15 mouse cellular contexts compared by ENCODE assay signal in genomic region chr1:161750471-161751041, GRCm38 (mm10). TPM values are rescaled to one million over a fixed set of nuclear protein-coding genes. Genes with fewer than 3 reads are reported as not detected.
DNase-seq lines count a peak whose midpoint lies in the region; ATAC-seq and TF ChIP-seq lines count a peak whose summit lies in the region.
"Had no signal": no experiment of that assay in that cellular context is flagged by ENCODE, and none has a peak within 500 bp of the region (broad histone marks: within the 10 kb centered on the region; RNA-seq: fewer than 3 reads in every experiment).

No protein-coding gene starts in this region.

- 0 out of 2 replicates have a peak, but pooled peaks have one; percentile 22 for ATAC-seq in embryonic facial prominence, embryonic 14.5 days (ENCODE audit: low read depth)
- peak; percentile 63 for ATAC-seq in liver, embryonic 12.5 days

- TF ChIP-seq CTCF in thymus, adult 2 months (IDR thresholded peaks at IDR 0.05; ENCODE audit: borderline replicate concordance, control insufficient read depth, extremely low read depth, insufficient read depth, low read length, poor library complexity): no peak

- no peak overlapping the region for H3K9ac ChIP-seq in embryonic facial prominence, embryonic 14.5 days (ENCODE audit: low read depth, low read length)
- H3K9ac ChIP-seq in liver, embryonic 12.5 days: peak overlapping the region; percentile 20; the same call in 1 of the 2 replicates
- H3K9ac ChIP-seq: hindbrain, embryonic 13.5 days; limb, embryonic 13.5 days had no signal

- no peaks in the 10 kb centered on the region for H3K27me3 ChIP-seq in embryonic facial prominence, embryonic 14.5 days (replicated peaks; ENCODE audit: control insufficient read depth, insufficient read depth, low read length)
- H3K27me3 ChIP-seq in embryonic facial prominence, embryonic 10.5 days (replicated peaks; ENCODE audit: low read depth, poor library complexity, severe bottlenecking): no peaks in the 10 kb centered on the region
- peaks cover 23% of the 10 kb centered on the region for H3K27me3 ChIP-seq in liver, embryonic 12.5 days (replicated peaks)
- H3K27me3 ChIP-seq in thymus, adult 2 months (ENCODE audit: control insufficient read depth, insufficient read depth, low read length): no peaks in the 10 kb centered on the region
- H3K27me3 ChIP-seq: hindbrain, embryonic 13.5 days had no signal

- H3K4me2 ChIP-seq in embryonic facial prominence, embryonic 14.5 days (ENCODE audit: low read depth, low read length): no peak overlapping the region
- H3K4me2 ChIP-seq in liver, embryonic 12.5 days: peak overlapping the region; percentile 64
- H3K4me2 ChIP-seq: hindbrain, embryonic 13.5 days; limb, embryonic 13.5 days had no signal

- TF ChIP-seq POLR2A in thymus, adult 2 months (IDR thresholded peaks at IDR 0.05; ENCODE audit: control insufficient read depth, extremely low read depth, insufficient read depth, low read length, poor library complexity): no peak

- no peak overlapping the region for H3K4me3 ChIP-seq in embryonic facial prominence, embryonic 14.5 days (ENCODE audit: low read depth, low read length)
- H3K4me3 ChIP-seq in embryonic facial prominence, embryonic 10.5 days: no peak overlapping the region
- no peak overlapping the region for H3K4me3 ChIP-seq in liver, embryonic 12.5 days
- no peak overlapping the region for H3K4me3 ChIP-seq in thymus, adult 2 months (ENCODE audit: control insufficient read depth, insufficient read depth, low read length)
- H3K4me3 ChIP-seq: forebrain, embryonic 10.5 days; hindbrain, embryonic 13.5 days; limb, embryonic 13.5 days had no signal

- H3K27ac ChIP-seq in embryonic facial prominence, embryonic 14.5 days (replicated peaks; ENCODE audit: low read depth, low read length): no peak overlapping the region
- no peak overlapping the region for H3K27ac ChIP-seq in embryonic facial prominence, embryonic 10.5 days (replicated peaks)
- peak overlapping the region; percentile 83 for H3K27ac ChIP-seq in liver, embryonic 12.5 days
- no peak overlapping the region for H3K27ac ChIP-seq in thymus, adult 2 months (ENCODE audit: control insufficient read depth, insufficient read depth, low read length)
- H3K27ac ChIP-seq: forebrain, embryonic 10.5 days; hindbrain, embryonic 13.5 days; limb, embryonic 13.5 days; macrophage had no signal

- H3K4me1 ChIP-seq in embryonic facial prominence, embryonic 14.5 days (ENCODE audit: control insufficient read depth, insufficient read depth, low read length): no peaks in the 10 kb centered on the region
- peaks cover 6% of the 10 kb centered on the region; the same call in 1 of the 2 replicates for H3K4me1 ChIP-seq in embryonic facial prominence, embryonic 10.5 days
- peaks cover 42% of the 10 kb centered on the region for H3K4me1 ChIP-seq in liver, embryonic 12.5 days
- peaks cover 6% of the 10 kb centered on the region; the same call in 1 of the 2 replicates for H3K4me1 ChIP-seq in thymus, adult 2 months (replicated peaks; ENCODE audit: control insufficient read depth, insufficient read depth, low read length)
- H3K4me1 ChIP-seq: hindbrain, embryonic 13.5 days; limb, embryonic 13.5 days had no signal

- 77% methylated on average over 8 of the region's 8 CpGs for WGBS in embryonic facial prominence, embryonic 14.5 days
- WGBS in embryonic facial prominence, embryonic 10.5 days: 78% methylated on average over 8 of the region's 8 CpGs
- 49% methylated on average over 8 of the region's 8 CpGs for WGBS in liver, embryonic 12.5 days (ENCODE audit: insufficient replicate concordance)
- 70% methylated on average over 8 of the region's 8 CpGs for WGBS in thymus, adult 2 months

- no peaks in the 10 kb centered on the region for H3K36me3 ChIP-seq in embryonic facial prominence, embryonic 14.5 days (ENCODE audit: control insufficient read depth, insufficient read depth, low read length)
- no peaks in the 10 kb centered on the region for H3K36me3 ChIP-seq in embryonic facial prominence, embryonic 10.5 days (replicated peaks)
- no peaks in the 10 kb centered on the region for H3K36me3 ChIP-seq in liver, embryonic 12.5 days
- no peaks in the 10 kb centered on the region for H3K36me3 ChIP-seq in thymus, adult 2 months (ENCODE audit: control insufficient read depth, insufficient read depth, low read length)
- H3K36me3 ChIP-seq: forebrain, embryonic 10.5 days; hindbrain, embryonic 13.5 days; limb, embryonic 13.5 days had no signal

- DNase-seq in embryonic facial prominence, embryonic 14.5 days (ENCODE audit: low spot score): no peak
- DNase-seq in embryonic facial prominence, embryonic 10.5 days (ENCODE audit: low spot score): no peak
- peak; percentile 50 for DNase-seq in 3T3-L1 (ENCODE audit: low read depth, low spot score)
- DNase-seq in c-Kit-positive CD71-positive TER-119-positive erythroid progenitor cells, embryonic 14.5 days (ENCODE audit: low spot score): peak; percentile 53
- DNase-seq in layer of hippocampus, postnatal 36 days: no peak
- DNase-seq in thymus, adult 2 months: no peak
- no peak for DNase-seq in lung, postnatal 10 days
- DNase-seq: adrenal gland, adult 8-10 months had no signal

- H3K9me3 ChIP-seq in embryonic facial prominence, embryonic 14.5 days (ENCODE audit: control insufficient read depth, low read length): no peaks in the 10 kb centered on the region
- H3K9me3 ChIP-seq in embryonic facial prominence, embryonic 10.5 days: no peaks in the 10 kb centered on the region
- no peaks in the 10 kb centered on the region for H3K9me3 ChIP-seq in liver, embryonic 12.5 days (replicated peaks)
- H3K9me3 ChIP-seq: forebrain, embryonic 10.5 days; hindbrain, embryonic 13.5 days; limb, embryonic 13.5 days had no signal

RNA-seq across cellular contexts. Expression of gene Fasl, which starts 37.7 kb away (rescaled TPM):
- not detected in 2 replicates for polyA plus RNA-seq in embryonic facial prominence, embryonic 14.5 days (2014; fragmentation: Nextera tagmentation; extraction: Ambion mirVana)
- polyA plus RNA-seq in embryonic facial prominence, embryonic 10.5 days (2016; fragmentation: Nextera tagmentation; extraction: Ambion mirVana): not detected in 2 replicates
- polyA plus RNA-seq in liver, embryonic 12.5 days (2016; fragmentation: Nextera tagmentation; extraction: Ambion mirVana): not detected in 2 replicates
- under 1 TPM in 1 of 2 experiments, not detected in 1; 0.30 TPM for total RNA-seq in layer of hippocampus, postnatal 36 days (2021)
- polyA plus RNA-seq in thymus, adult 2 months (2012; rRNA removed): 0.78 and 0.87 TPM in 2 replicates
- total RNA-seq: gastrocnemius, adult 18-20 months had no signal
- polyA plus RNA-seq: forebrain, embryonic 10.5 days; heart, embryonic 14.5 days; limb, embryonic 13.5 days; macrophage had no signal

Comparison
In these comparisons a context has a peak if more than half of its experiments do, and no peak if none do; other contexts are left out.
1. DNase-seq: peak in 3T3-L1 (single experiment) and c-Kit-positive CD71-positive TER-119-positive erythroid progenitor cells, embryonic 14.5 days (single experiment); none in embryonic facial prominence, embryonic 14.5 days (single experiment), embryonic facial prominence, embryonic 10.5 days (single experiment), layer of hippocampus, postnatal 36 days (0 of 2), thymus, adult 2 months (single experiment) and lung, postnatal 10 days (single experiment).